Mouse (Mus musculus): ENCODE data around the gene Pik3r6.

The Pik3r6 gene

GRCm38 (mm10) chr11:68583906-68584480, 81.2 kb downstream of the Pik3r6 start:
- no peak for DNase-seq (ENCODE audit: low spot score)

DNA sequence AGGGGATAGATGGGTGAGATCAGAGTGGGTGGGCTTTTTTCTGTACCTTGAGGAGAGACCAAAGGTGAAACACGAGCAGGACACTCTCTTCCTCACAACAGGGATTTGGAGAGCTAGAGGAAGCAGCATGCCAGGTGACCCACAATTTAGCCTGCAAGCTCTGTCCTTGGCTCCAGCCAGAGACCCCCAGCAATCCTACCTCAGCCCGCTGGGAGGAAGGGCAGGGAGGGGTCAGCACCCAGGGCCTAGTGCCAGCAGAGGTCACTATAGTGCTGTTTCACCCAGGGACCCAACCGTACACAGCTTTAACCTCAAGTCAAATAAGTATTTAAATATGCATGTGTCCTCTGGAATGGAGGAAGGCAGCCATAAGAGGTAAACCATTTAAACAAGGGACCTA, 83.1 kb downstream of the Pik3r6 start:
- peak; percentile 21 for DNase-seq (ENCODE audit: low spot score)

- DNase-seq (ENCODE audit: low spot score) = no peak
Observed at GRCm38 (mm10) chr11:68586721-68587120, 83.9 kb downstream of the Pik3r6 start, which contains the start of gene Ccdc42. TSS of gene Ccdc42 (plus strand) at chr11:68587021.

DNA sequence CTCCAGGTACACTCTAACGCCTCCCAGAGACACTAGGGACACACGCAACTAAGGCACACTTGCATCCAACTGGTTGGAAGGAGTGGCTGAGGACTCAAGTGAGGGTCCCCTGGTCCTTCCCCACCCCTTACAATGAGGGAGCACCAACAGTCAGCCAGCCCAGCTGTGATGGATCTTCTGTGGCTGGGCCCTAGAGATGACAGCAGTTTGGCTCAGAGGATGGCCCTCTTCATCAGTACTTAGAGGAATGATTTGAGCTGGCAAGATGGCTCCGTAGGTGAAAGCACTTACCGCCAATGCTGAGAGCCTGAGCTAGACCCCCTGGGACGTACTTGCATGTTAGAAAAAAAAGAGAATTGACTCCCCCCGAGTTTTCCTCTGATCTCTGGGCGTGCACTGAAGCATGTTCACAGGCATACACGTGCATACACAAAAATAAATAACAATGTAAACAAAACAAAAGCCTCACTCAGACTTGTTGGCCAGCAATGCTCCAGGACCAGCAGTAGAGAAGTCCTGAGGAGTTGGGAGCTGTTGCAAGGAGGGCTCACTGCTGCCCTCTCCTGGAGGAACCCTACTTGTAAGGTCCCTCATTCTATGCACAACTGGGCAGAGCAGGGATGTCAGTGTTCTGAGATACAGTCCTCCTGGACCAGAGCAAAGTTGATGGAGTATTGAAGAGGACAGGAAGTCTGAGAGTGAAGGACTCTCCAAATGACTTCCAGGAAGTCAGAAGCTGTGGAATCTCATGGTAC, 86.4 kb downstream of the Pik3r6 start:
- DNase-seq (ENCODE audit: low spot score) = peak; percentile 89

GRCm38 (mm10) chr11:68591708-68592107, 88.9 kb downstream of the Pik3r6 start:
- no peak for DNase-seq (ENCODE audit: low spot score)

GRCm38 (mm10) chr11:68593247-68593646, 90.4 kb downstream of the Pik3r6 start:
- DNase-seq (ENCODE audit: low spot score) = no peak

GRCm38 (mm10) chr11:68597912-68598311, 95.1 kb downstream of the Pik3r6 start:
- DNase-seq (ENCODE audit: low spot score) = no peak

DNA sequence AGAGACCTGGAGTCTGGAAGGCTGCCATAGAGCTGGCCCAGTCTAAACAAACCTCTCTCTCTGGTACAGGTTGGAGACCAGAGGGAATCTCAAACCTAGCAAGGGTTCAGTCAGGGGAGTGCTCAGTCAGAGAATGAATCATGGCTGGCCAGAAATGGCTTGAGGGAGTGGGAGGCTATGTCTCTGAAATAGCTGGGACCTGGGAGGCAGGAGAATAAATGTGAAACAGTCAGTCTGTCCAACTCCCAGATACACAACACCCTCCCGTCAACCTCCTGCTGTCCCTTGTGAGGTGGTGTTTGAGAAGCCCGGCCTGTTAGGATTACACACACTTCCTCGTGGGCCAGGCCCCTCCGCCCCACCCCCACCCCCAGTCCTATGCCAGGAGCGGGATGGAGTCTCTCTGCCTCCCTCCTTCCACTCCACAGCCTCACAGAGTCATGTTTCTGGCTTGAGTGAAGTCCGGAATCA, 97.8 kb downstream of the Pik3r6 start:
- no peak for DNase-seq (ENCODE audit: low spot score)

DNA sequence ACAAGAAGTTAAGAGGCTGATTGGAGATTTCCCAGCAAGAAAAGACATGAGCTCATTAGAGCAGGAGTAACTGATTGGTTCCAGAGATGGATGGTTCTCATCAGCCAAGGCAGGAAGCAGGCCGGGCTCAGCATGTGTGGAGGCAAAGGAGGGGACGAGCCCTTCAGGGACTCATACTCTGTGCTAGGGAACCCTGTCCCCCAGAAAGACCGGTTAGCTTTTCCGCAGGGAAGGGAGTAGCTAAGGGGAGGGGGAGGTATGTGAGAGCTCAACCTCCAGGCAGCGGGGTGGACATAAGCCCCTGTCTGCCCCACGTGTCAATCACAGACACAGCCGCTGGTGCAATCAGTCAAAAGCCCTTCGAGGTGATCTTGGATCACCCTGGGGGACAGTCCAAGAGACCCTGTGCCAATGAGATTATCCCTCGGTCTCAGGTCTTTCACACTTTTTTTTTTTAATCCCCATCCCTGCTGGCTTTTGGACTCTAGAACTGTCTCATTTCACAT, 98.7 kb downstream of the Pik3r6 start:
- no peak for DNase-seq (ENCODE audit: low spot score)

All from urinary bladder, postnatal 14 days (tissue).